Mouse (Mus musculus) CH12.LX (cell line): ENCODE results near the gene Taz. TPM values are rescaled to one million over a fixed set of nuclear protein-coding genes. Genes with fewer than 3 reads are reported as not detected.

Source experiments
- DNase-seq: peaks from one replicate; pipeline ENCODE4 v3.0.0-alpha.2; 2013; ENCODE audit errors: extremely low read depth
- H3K27ac ChIP-seq: 2 replicates; pipeline ENCODE4 v1.5.1; 2012; ENCODE audit warnings: low read depth, mild to moderate bottlenecking, control low read depth, moderate library complexity; ENCODE audit not compliant: insufficient read depth
- H3K27me3 ChIP-seq: replicated peaks from 2 replicates; pipeline ENCODE3; 2012; ENCODE audit warnings: inconsistent platforms
- H3K36me3 ChIP-seq, 2 experiments: replicated peaks in 1 of 2; 2 replicates each; pipeline versions ENCODE3 to v1.6.1; 2012; ENCODE audit warnings: inconsistent platforms in 1 of 2, low read length in 1 of 2, mild to moderate bottlenecking in 1 of 2, mixed read lengths in 1 of 2, moderate library complexity in 1 of 2; ENCODE audit not compliant: control insufficient read depth in 1 of 2, insufficient read depth in 1 of 2
- H3K4me1 ChIP-seq, 2 experiments: 2 replicates each; pipeline ENCODE4 v1.6.1; 2012; ENCODE audit warnings: inconsistent platforms in 1 of 2, moderate library complexity in 1 of 2; ENCODE audit not compliant: insufficient read depth in 2 of 2, control insufficient read depth in 1 of 2
- H3K4me2 ChIP-seq: 2 replicates; pipeline ENCODE4 v1.6.1; 2012; ENCODE audit warnings: low read depth, mild to moderate bottlenecking, control low read depth; ENCODE audit not compliant: poor library complexity, insufficient read depth, severe bottlenecking
- H3K4me3 ChIP-seq, 3 experiments: fragments of 150-350 bp in 1 of 3; sonication (generic) in 1 of 3; replicated peaks in 1 of 3; 2 replicates each; pipeline versions ENCODE3 to v1.5.1; 2011 to 2012; ENCODE audit warnings: low read depth in 2 of 3, low read length in 2 of 3, mild to moderate bottlenecking in 2 of 3, moderate library complexity in 2 of 3, control low read depth in 1 of 3, improper control_type of control experiment in 1 of 3, inconsistent platforms in 1 of 3, mixed read lengths in 1 of 3; ENCODE audit not compliant: poor library complexity in 1 of 3
- H3K79me2 ChIP-seq: replicated peaks from 2 replicates; pipeline ENCODE4 v1.6.1; 2012; ENCODE audit warnings: mild to moderate bottlenecking, moderate library complexity; ENCODE audit not compliant: control insufficient read depth, poor library complexity, insufficient read depth, severe bottlenecking; ENCODE audit errors: extremely low read depth
- H3K9ac ChIP-seq: 2 replicates; pipeline ENCODE4 v1.6.1; 2012; ENCODE audit warnings: low read depth, mild to moderate bottlenecking, control low read depth, moderate library complexity; ENCODE audit not compliant: insufficient read depth
- H3K9me3 ChIP-seq: replicated peaks from 2 replicates; pipeline ENCODE3; 2012; ENCODE audit warnings: low read length, inconsistent platforms, mixed read lengths
- CHD1 ChIP-seq: IDR thresholded peaks from 2 replicates; pipeline ENCODE4 v1.6.1; 2012; ENCODE audit warnings: low read depth, low read length, improper control_type of control experiment, inconsistent platforms
- CHD2 ChIP-seq: IDR thresholded peaks from 2 replicates; pipeline ENCODE4 v1.6.1; 2011; ENCODE audit warnings: low read length, improper control_type of control experiment
- CTCF ChIP-seq, 2 experiments: IDR thresholded peaks in 1 of 2; conservative IDR thresholded peaks in 1 of 2; 2 replicates each; pipeline ENCODE4 v1.5.1; 2011 to 2012; ENCODE audit warnings: low read depth in 2 of 2, low read length in 2 of 2, improper control_type of control experiment in 1 of 2, inconsistent platforms in 1 of 2, mild to moderate bottlenecking in 1 of 2, moderate library complexity in 1 of 2
- EP300 ChIP-seq: IDR thresholded peaks from 2 replicates; pipeline ENCODE4 v1.6.1; 2011; ENCODE audit warnings: low read length, improper control_type of control experiment
- ETS1 ChIP-seq: conservative IDR thresholded peaks from 2 replicates; pipeline ENCODE4 v1.6.1; 2012; ENCODE audit warnings: low read depth, mild to moderate bottlenecking, inconsistent platforms, low read length, improper control_type of control experiment, moderate library complexity
- GABPA ChIP-seq: IDR thresholded peaks from 2 replicates; pipeline ENCODE4 v1.6.1; 2012; ENCODE audit warnings: low read depth, low read length, improper control_type of control experiment, inconsistent platforms; ENCODE audit not compliant: insufficient replicate concordance
- HCFC1 ChIP-seq: IDR thresholded peaks from 2 replicates; pipeline ENCODE4 v1.6.1; 2012; ENCODE audit warnings: low read depth, mild to moderate bottlenecking, inconsistent platforms, low read length, improper control_type of control experiment
- IRF4 ChIP-seq: IDR thresholded peaks from 2 replicates; pipeline ENCODE4 v1.6.1; 2014; ENCODE audit warnings: low read depth, mild to moderate bottlenecking, inconsistent platforms, low read length, improper control_type of control experiment
- JUND ChIP-seq: conservative IDR thresholded peaks from 2 replicates; pipeline ENCODE4 v1.6.1; 2011; ENCODE audit warnings: low read depth, low read length, improper control_type of control experiment
- KAT2A ChIP-seq: IDR thresholded peaks from 2 replicates; pipeline ENCODE4 v1.6.1; 2012; ENCODE audit warnings: low read length, improper control_type of control experiment, inconsistent platforms; ENCODE audit not compliant: insufficient replicate concordance
- MAZ ChIP-seq: IDR thresholded peaks from 2 replicates; pipeline ENCODE4 v1.6.1; 2012; ENCODE audit warnings: low read depth, mild to moderate bottlenecking, inconsistent platforms, low read length, improper control_type of control experiment, moderate library complexity
- MEF2A ChIP-seq: IDR thresholded peaks from 2 replicates; pipeline ENCODE4 v1.6.1; 2014; ENCODE audit warnings: low read depth, mild to moderate bottlenecking, inconsistent platforms, low read length, improper control_type of control experiment, borderline replicate concordance
- MXI1 ChIP-seq: IDR thresholded peaks from 2 replicates; pipeline ENCODE4 v1.6.1; 2011; ENCODE audit warnings: mild to moderate bottlenecking, low read depth, low read length, improper control_type of control experiment
- NELFE ChIP-seq: IDR thresholded peaks from 2 replicates; pipeline ENCODE4 v1.6.1; 2011; ENCODE audit warnings: low read depth, low read length, improper control_type of control experiment
- NRF1 ChIP-seq: IDR thresholded peaks from 2 replicates; pipeline ENCODE4 v1.6.1; 2014; ENCODE audit warnings: low read depth, mild to moderate bottlenecking, inconsistent platforms, low read length, improper control_type of control experiment, moderate library complexity
- PAX5 ChIP-seq: IDR thresholded peaks from 2 replicates; pipeline ENCODE4 v1.6.1; 2012; ENCODE audit warnings: low read length, inconsistent platforms, mixed read lengths
- POLR2A ChIP-seq: IDR thresholded peaks from 2 replicates; pipeline ENCODE4 v1.6.1; 2011; ENCODE audit warnings: low read depth, mild to moderate bottlenecking, improper control_type of control experiment, low read length
- POLR2AphosphoS2 ChIP-seq: IDR thresholded peaks from 2 replicates; pipeline ENCODE4 v1.6.1; 2011; ENCODE audit warnings: low read depth, low read length, improper control_type of control experiment
- RCOR1 ChIP-seq: conservative IDR thresholded peaks from 2 replicates; pipeline ENCODE4 v1.6.1; 2012; ENCODE audit warnings: low read depth, mild to moderate bottlenecking, inconsistent platforms, low read length, improper control_type of control experiment
- SIN3A ChIP-seq: IDR thresholded peaks from 2 replicates; pipeline ENCODE4 v1.6.1; 2012; ENCODE audit warnings: low read length, improper control_type of control experiment, inconsistent platforms
- SMC3 ChIP-seq: IDR thresholded peaks from 2 replicates; pipeline ENCODE4 v1.6.1; 2011; ENCODE audit warnings: low read depth, low read length, improper control_type of control experiment
- TBP ChIP-seq: conservative IDR thresholded peaks from 2 replicates; pipeline ENCODE4 v1.6.1; 2011; ENCODE audit warnings: low read depth, low read length, improper control_type of control experiment
- TCF12 ChIP-seq: IDR thresholded peaks from 2 replicates; pipeline ENCODE4 v1.6.1; 2014; ENCODE audit warnings: low read depth, mild to moderate bottlenecking, inconsistent platforms, low read length, improper control_type of control experiment
- USF1 ChIP-seq: IDR thresholded peaks from 2 replicates; pipeline ENCODE4 v1.6.1; 2014; ENCODE audit warnings: low read depth, mild to moderate bottlenecking, inconsistent platforms, low read length, improper control_type of control experiment
- ZC3H11A ChIP-seq: IDR thresholded peaks from 2 replicates; pipeline ENCODE4 v1.6.1; 2012; ENCODE audit warnings: low read depth, mild to moderate bottlenecking, inconsistent platforms, low read length, improper control_type of control experiment
- ZKSCAN1 ChIP-seq: IDR thresholded peaks from 2 replicates; pipeline ENCODE4 v1.6.1; 2012; ENCODE audit warnings: low read depth, inconsistent platforms, low read length, improper control_type of control experiment, borderline replicate concordance
- ZMIZ1 ChIP-seq: IDR thresholded peaks from 2 replicates; pipeline ENCODE4 v1.6.1; 2012; ENCODE audit warnings: low read depth, mild to moderate bottlenecking, inconsistent platforms, low read length, improper control_type of control experiment
- dilution Hi-C: fragments of 300-500 bp; cut with MboI; formaldehyde crosslinking; loops from 2 replicates; pipeline ENCODE4 v1.14.3; 2020; ENCODE audit warnings: low sequenced_read_pairs; ENCODE audit not compliant: extremely low pct_unique_long_range_greater_than_20kb, extremely low pct_ligation_motif_present
- in situ Hi-C: fragments of 300-500 bp; cut with MboI; formaldehyde crosslinking; loops from 3 replicates; pipeline ENCODE4 v1.14.3; 2019; ENCODE audit warnings: low sequenced_read_pairs, low pct_ligation_motif_present, low pct_unique_long_range_greater_than_20kb, mixed read lengths
- polyA plus RNA-seq: library from polyadenylated mRNA; unstranded; fragments of >175 nt; gene quantifications from 2 replicates; pipeline ENCODE4 v1.2.1, GENCODE M21; 2012; ENCODE audit warnings: low read depth; ENCODE audit not compliant: insufficient read length
- total RNA-seq, 2 experiments: library from RNA; depleted of rRNA; stranded (reverse); fragments of 300-350 nt in 1 of 2; fragments of >200 nt in 1 of 2; gene quantifications; 2 replicates each; pipeline ENCODE4 v1.2.3; 2012 to 2014

The Taz gene
- total and polyA plus RNA-seq, 3 experiments: 25.6 to 40.4 (median 29.2) TPM

DNA sequence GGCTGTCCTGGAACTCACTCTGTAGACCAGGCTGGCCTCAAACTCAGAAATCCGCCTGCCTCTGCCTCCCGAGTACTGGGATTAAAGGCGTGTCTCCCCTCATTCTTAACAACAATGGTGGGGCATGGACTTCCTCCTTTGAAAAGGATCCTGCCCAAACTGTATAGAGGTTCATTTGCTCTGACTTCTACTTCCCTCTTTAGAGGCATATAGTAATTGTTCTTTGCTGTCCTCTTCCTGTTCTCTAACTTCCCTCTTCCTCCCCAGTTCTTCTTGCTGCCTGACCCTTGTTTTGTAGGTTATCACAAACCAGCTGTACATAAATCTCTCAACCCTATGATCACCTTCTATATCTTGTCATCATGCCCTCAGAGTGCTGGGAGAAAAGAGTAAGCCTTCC lies 18.0 kb downstream of the Taz start:
- dilution Hi-C loops: no loop called here
- no peaks in the 10 kb centered on the region; the same call in 1 of the 2 replicates for H3K79me2 ChIP-seq
- no peak overlapping the region for H3K27ac ChIP-seq
- no peak overlapping the region for H3K4me2 ChIP-seq
- DNase-seq: no peak
- H3K27me3 ChIP-seq: no peaks in the 10 kb centered on the region
- no peak overlapping the region for H3K4me3 ChIP-seq
- peaks cover 42 to 53% of the 10 kb centered on the region in 2 experiments for H3K36me3 ChIP-seq
- H3K9ac ChIP-seq: no peak overlapping the region
- no peak for TF ChIP-seq ZC3H11A
- no peak for TF ChIP-seq HCFC1
- TF ChIP-seq PAX5: no peak
- TF ChIP-seq IRF4: no peak
- TF ChIP-seq ETS1: no peak
- TF ChIP-seq SIN3A: no peak
- peaks cover 0 to 40% of the 10 kb centered on the region in 2 experiments; a peak in 2 of 4 replicates for H3K4me1 ChIP-seq
- H3K9me3 ChIP-seq: no peaks in the 10 kb centered on the region
- in situ Hi-C loops: no loop called here

DNA sequence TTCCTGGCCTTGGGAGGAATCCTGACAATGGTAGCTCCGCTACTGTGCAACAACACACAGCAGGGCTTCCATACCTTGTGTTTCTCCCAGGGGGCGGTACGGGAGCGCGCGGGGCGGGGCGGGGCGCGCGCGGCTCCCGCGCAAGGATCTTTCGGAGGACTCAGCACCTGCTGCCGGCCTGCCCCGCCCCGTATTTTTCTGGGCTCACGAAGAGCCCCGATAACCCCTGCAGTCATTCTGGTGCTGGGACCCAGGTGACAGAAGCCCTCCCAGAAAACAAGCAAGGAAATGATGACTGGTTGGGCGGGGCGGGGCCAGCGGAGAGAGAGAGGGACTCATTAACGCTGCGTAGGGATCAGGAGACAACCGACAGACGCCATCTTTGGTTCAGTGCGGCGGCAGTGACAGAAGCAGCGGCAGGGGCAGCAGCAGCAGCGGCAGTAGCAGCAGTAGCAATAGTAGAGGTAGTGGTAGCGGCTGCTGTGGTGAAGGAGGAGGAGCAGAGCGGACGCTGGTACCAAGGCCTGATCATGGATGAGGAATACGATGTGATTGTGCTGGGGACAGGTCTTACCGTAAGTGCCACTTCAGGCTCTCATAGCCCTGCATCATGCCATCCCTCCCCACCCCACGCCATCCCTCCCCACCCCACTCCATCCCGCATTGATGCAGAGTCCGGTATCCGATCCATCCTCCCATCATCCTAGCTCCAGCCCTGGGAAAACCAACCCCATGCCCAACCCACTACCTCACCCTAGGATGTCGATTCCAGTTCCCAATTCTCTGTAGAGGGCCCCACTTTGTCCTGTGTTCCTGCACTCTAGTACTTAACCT lies 23.4 kb downstream of the Taz start, which contains the start of gene Gdi1:
Gene Gdi1, plus strand, starts transcription at position 132 of the 834 bp plus-strand sequence.
- Histone ChIP-seq H3K9ac (peak within 1 kb of the TSS; percentile 75), H3K4me1 (peaks cover 0 to 32% of the 10 kb centered on the region in 2 experiments; a peak in 1 of 4 replicates), H3K27me3 (no peaks in the 10 kb centered on the region), H3K4me3 (peak within 1 kb of the TSS; percentile 65 to 85 (median 69)), H3K27ac (peak within 1 kb of the TSS; percentile 62), H3K4me2 (peak within 1 kb of the TSS; percentile 62), H3K79me2 (peaks cover 20% of the 10 kb centered on the region), H3K9me3 (no peaks in the 10 kb centered on the region), H3K36me3 (peaks cover 71 to 81% of the 10 kb centered on the region in 2 experiments)
- no peak for TF ChIP-seq USF1
- TF ChIP-seq ZMIZ1: no peak
- TF ChIP-seq GABPA: no peak
- no peak for TF ChIP-seq CHD1
- TF ChIP-seq ZC3H11A: no peak
- peak; percentile 87; the same call in 1 of the 2 replicates for TF ChIP-seq KAT2A
- TF ChIP-seq EP300: no peak
- TF ChIP-seq RCOR1: no peak
- no peak for TF ChIP-seq ZKSCAN1
- TF ChIP-seq NRF1: peak; percentile 61
- TF ChIP-seq MEF2A: 0 out of 2 replicates have a peak, but pooled peaks have one; percentile 18
- no peak; the same call in 1 of the 2 replicates for TF ChIP-seq SMC3
- TF ChIP-seq CTCF (conservative IDR thresholded peaks at IDR 0.05 in 1 of 2, IDR thresholded peaks at IDR 0.05 in 1 of 2; ENCODE audit: low read depth in 2 of 2, low read length in 2 of 2): no peak; a peak in 1 of 4 replicates
- TF ChIP-seq TBP: peak; percentile 65; the same call in 1 of the 2 replicates
- peak; percentile 85 for TF ChIP-seq TCF12
- TF ChIP-seq MXI1: no peak
- TF ChIP-seq NELFE: peak; percentile 72; the same call in 1 of the 2 replicates
- peak; percentile 66; the same call in 1 of the 2 replicates for TF ChIP-seq SIN3A
- peak; percentile 78; the same call in 1 of the 2 replicates for TF ChIP-seq POLR2AphosphoS2
- TF ChIP-seq JUND: no peak
- TF ChIP-seq PAX5: no peak
- TF ChIP-seq CHD2: 0 out of 2 replicates have a peak, but pooled peaks have one; percentile 39
- TF ChIP-seq MAZ: no peak
- TF ChIP-seq POLR2A: peak; percentile 84
- dilution Hi-C loops (no loop called here), in situ Hi-C loops (no loop called here)
- peak; percentile 61 for DNase-seq
